Mouse (Mus musculus) naive thymus-derived CD4-positive, alpha-beta T cell, adult 2 months (primary cell): ENCODE measurements around the gene Rere.

Source experiments
- DNase-seq: peaks from one replicate; pipeline ENCODE4 v3.0.0-alpha.2; 2011; ENCODE audit warnings: low read depth

The Rere gene

GRCm38 (mm10) chr4:150426880-150427476 is 145.5 kb downstream of the Rere start:
- no peak for DNase-seq

GRCm38 (mm10) chr4:150428762-150429161 is 147.3 kb downstream of the Rere start:
- no peak for DNase-seq

GRCm38 (mm10) chr4:150433827-150434574 is 152.6 kb downstream of the Rere start:
- no peak for DNase-seq

- no peak for DNase-seq
Observed at GRCm38 (mm10) chr4:150435590-150435989, 154.1 kb downstream of the Rere start.

GRCm38 (mm10) chr4:150438621-150439020 is 157.2 kb downstream of the Rere start:
- DNase-seq = no peak

- no peak for DNase-seq
Observed at GRCm38 (mm10) chr4:150441931-150442330, 160.5 kb downstream of the Rere start.

GRCm38 (mm10) chr4:150444068-150444467 is 162.6 kb downstream of the Rere start:
- DNase-seq = no peak

GRCm38 (mm10) chr4:150446617-150447016 is 165.2 kb downstream of the Rere start:
- no peak for DNase-seq

- DNase-seq = no peak
Observed at GRCm38 (mm10) chr4:150447517-150447916, 166.1 kb downstream of the Rere start.

GRCm38 (mm10) chr4:150448433-150448832 is 167.0 kb downstream of the Rere start:
- DNase-seq = no peak

- DNase-seq = no peak
Observed at GRCm38 (mm10) chr4:150450081-150450691, 168.7 kb downstream of the Rere start.

GRCm38 (mm10) chr4:150452155-150452847 is 170.9 kb downstream of the Rere start:
- no peak for DNase-seq

GRCm38 (mm10) chr4:150454571-150455306 is 173.3 kb downstream of the Rere start:
- DNase-seq = no peak

- DNase-seq = no peak
Observed at GRCm38 (mm10) chr4:150455750-150456149, 174.3 kb downstream of the Rere start.

- no peak for DNase-seq
Observed at GRCm38 (mm10) chr4:150456452-150456851, 175.0 kb downstream of the Rere start.

GRCm38 (mm10) chr4:150456886-150457285 is 175.4 kb downstream of the Rere start:
- no peak for DNase-seq

GRCm38 (mm10) chr4:150457353-150457752 is 175.9 kb downstream of the Rere start:
- DNase-seq = no peak

GRCm38 (mm10) chr4:150457771-150458170 is 176.3 kb downstream of the Rere start:
- DNase-seq = no peak

GRCm38 (mm10) chr4:150459022-150459794 is 177.8 kb downstream of the Rere start:
- DNase-seq = no peak

GRCm38 (mm10) chr4:150460451-150460850 is 179.0 kb downstream of the Rere start:
- no peak for DNase-seq

GRCm38 (mm10) chr4:150461011-150461410 is 179.6 kb downstream of the Rere start:
- no peak for DNase-seq
